In genomic region chr10:117563429-117564117, GRCm38 (mm10) we compare ENCODE assay signal across 19 mouse cellular contexts.
"Had no signal": no experiment of that assay in that cellular context is flagged by ENCODE, and none has a peak within 500 bp of the region (broad histone marks: within the 10 kb centered on the region; RNA-seq: fewer than 3 reads in every experiment).

No protein-coding gene starts in this region.

- ATAC-seq: intestine, postnatal 0 days; liver, embryonic 12.5 days; midbrain, embryonic 15.5 days had no signal

- H3K4me3 ChIP-seq: limb, embryonic 13.5 days; liver, embryonic 12.5 days; liver, embryonic 15.5 days; megakaryocyte, embryonic 14.5 days; midbrain, embryonic 10.5 days; midbrain, embryonic 15.5 days; neural tube, embryonic 12.5 days; neural tube, embryonic 15.5 days; stomach, embryonic 15.5 days had no signal

- H3K36me3 ChIP-seq: limb, embryonic 13.5 days; liver, embryonic 12.5 days; liver, embryonic 15.5 days; midbrain, embryonic 10.5 days; midbrain, embryonic 15.5 days; neural tube, embryonic 12.5 days; neural tube, embryonic 15.5 days; stomach, embryonic 15.5 days had no signal

- H3K9ac ChIP-seq: limb, embryonic 13.5 days; liver, embryonic 12.5 days; liver, embryonic 15.5 days; midbrain, embryonic 15.5 days; neural tube, embryonic 12.5 days; neural tube, embryonic 15.5 days; stomach, embryonic 15.5 days had no signal

- H3K4me2 ChIP-seq: limb, embryonic 13.5 days; liver, embryonic 12.5 days; liver, embryonic 15.5 days; midbrain, embryonic 15.5 days; neural tube, embryonic 12.5 days; neural tube, embryonic 15.5 days; stomach, embryonic 15.5 days had no signal

- DNase-seq: kidney, adult 8-10 months; kidney, postnatal 36 days; left cerebral cortex, postnatal 4 days; liver; lung, adult 2 months; right cerebral cortex, adult 18-20 months; right cerebral cortex, postnatal 25 days; spleen, adult 18-20 months; thymus, postnatal 25 days had no signal

- H3K4me1 ChIP-seq: liver, embryonic 12.5 days; megakaryocyte, embryonic 14.5 days; midbrain, embryonic 15.5 days; stomach, embryonic 15.5 days had no signal

- H3K27ac ChIP-seq: limb, embryonic 13.5 days; liver, embryonic 12.5 days; liver, embryonic 15.5 days; midbrain, embryonic 10.5 days; midbrain, embryonic 15.5 days; neural tube, embryonic 12.5 days; neural tube, embryonic 15.5 days; stomach, embryonic 15.5 days had no signal

- H3K9me3 ChIP-seq: liver, embryonic 15.5 days; midbrain, embryonic 15.5 days; neural tube, embryonic 12.5 days; neural tube, embryonic 15.5 days; stomach, embryonic 15.5 days had no signal

- H3K27me3 ChIP-seq: limb, embryonic 13.5 days; liver, embryonic 12.5 days; liver, embryonic 15.5 days; midbrain, embryonic 15.5 days; neural tube, embryonic 12.5 days; neural tube, embryonic 15.5 days; stomach, embryonic 15.5 days had no signal
